Mouse (Mus musculus) effector memory CD4-positive, alpha-beta T cell, adult 7 months (primary cell): ENCODE results near the gene 4933405O20Rik. TPM values are rescaled to one million over a fixed set of nuclear protein-coding genes. Genes with fewer than 3 reads are reported as not detected.

Experiments
- polyA plus RNA-seq: library from polyadenylated mRNA; unstranded; fragments of 100-300 nt; shearing (Covaris generic); gene quantifications from one replicate; pipeline ENCODE4 v1.2.1, GENCODE M21; 2017

Gene 4933405O20Rik
- polyA plus RNA-seq = not detected

GRCm38 (mm10) chr7:50598890-50599289 lies at the start of gene 4933405O20Rik:
Gene 4933405O20Rik, plus strand, starts transcription at chr7:50599190.

